Mouse (Mus musculus): ENCODE results near the gene Tlx2.

Gene Tlx2

GRCm38 (mm10) chr6:83092416-83093127 lies 22.5 kb upstream of the Tlx2 start:
- in situ Hi-C loops (cut with MboI), result no loop called here

DNA sequence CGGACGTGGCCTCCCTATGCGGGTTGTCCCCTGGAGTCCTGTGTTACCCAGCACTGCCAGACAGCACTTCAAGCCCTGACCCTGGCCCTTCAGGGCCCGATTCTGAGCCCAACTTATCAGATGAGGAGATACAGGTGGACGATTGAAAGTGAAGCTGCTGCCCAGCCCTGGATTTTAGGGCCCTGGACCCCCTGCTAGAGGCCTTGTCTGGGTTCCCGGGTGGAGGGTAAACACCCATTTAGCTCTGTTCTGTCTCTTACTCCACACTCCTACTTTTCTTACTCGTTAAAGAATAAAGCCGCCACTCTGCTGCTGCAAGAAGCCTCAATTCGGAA lies 17.8 kb upstream of the Tlx2 start:
- in situ Hi-C loops (cut with MboI), result no loop called here

GRCm38 (mm10) chr6:83087205-83087925 lies 17.3 kb upstream of the Tlx2 start:
- in situ Hi-C loops (cut with MboI), result no loop called here

- in situ Hi-C loops (cut with MboI), result no loop called here
Measured at GRCm38 (mm10) chr6:83086121-83087035, 16.3 kb upstream of the Tlx2 start, which contains the start of gene Lbx2. Gene Lbx2, plus strand, starts transcription at chr6:83086367.

DNA sequence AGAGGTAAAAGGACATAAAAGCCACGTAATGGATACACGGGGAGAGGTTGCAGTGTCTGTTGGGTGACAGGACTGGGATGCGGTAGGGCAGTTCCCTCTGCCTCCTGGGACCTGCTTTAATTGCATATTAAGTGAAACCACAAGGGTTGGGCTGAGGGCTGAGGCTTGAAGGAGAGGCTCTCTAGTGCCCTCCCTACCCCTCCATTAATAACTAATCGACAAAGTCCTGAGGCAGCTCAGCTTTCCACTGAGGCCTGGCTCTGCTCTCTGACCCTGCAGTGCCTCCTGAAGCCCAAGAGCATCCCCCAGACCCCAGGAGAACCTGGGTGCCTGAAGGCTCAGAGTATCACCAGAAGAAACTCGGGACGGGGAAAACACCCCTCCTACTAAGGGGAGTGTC lies 14.4 kb upstream of the Tlx2 start:
- in situ Hi-C loops (cut with MboI), result no loop called here

- in situ Hi-C loops (cut with MboI), result no loop called here
Measured at GRCm38 (mm10) chr6:83083497-83083896, 13.4 kb upstream of the Tlx2 start.

DNA sequence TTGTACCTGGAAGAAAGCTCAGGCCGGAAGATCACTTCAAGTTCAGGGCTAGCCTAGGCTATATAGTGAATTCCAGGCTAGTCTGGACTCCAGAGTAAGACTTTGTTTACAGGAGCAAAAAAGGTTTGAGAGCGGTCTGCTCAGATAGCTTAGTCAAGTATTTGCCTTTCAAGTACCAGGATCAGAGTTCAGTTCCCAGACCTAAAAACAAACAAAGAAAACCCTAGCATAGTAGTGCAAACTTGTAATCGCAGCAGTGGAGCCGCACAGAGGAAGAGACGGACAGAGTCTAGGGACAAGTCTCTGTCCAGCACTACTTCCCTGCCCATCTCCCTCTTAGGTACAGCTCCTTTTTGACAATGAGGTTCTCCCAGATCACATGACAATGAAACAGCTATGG lies 10.1 kb upstream of the Tlx2 start:
- in situ Hi-C loops (cut with MboI), result no loop called here

DNA sequence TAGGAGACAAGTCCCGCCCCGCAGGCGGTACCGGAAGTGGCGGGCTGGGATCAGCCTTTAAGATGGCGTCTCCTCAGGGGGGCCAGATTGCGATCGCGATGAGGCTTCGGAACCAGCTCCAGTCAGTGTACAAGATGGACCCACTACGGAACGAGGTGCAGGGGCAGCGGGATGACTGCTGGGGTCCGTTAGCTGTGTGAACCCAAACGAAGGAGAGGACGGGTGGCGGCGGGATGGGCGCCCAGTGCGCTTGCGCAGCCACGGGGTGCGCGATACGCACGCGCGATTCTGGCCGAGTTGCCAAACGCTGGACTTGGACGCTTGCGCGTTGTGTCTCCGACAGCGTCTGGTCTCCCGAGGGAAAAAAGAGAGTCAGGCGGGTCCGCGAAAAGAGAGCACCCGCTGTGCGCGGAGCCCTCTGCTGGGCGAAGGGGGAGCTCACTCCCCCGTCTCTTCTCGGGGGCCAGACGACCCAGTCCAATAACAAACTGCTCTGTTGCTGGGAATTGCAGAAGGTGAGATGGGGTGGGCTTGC lies 8.3 kb upstream of the Tlx2 start:
- in situ Hi-C loops (cut with MboI), result loop anchor here (10.0 kb wide), 1 partner anchor 74 kb away; no protein-coding TSS in a partner anchor

DNA sequence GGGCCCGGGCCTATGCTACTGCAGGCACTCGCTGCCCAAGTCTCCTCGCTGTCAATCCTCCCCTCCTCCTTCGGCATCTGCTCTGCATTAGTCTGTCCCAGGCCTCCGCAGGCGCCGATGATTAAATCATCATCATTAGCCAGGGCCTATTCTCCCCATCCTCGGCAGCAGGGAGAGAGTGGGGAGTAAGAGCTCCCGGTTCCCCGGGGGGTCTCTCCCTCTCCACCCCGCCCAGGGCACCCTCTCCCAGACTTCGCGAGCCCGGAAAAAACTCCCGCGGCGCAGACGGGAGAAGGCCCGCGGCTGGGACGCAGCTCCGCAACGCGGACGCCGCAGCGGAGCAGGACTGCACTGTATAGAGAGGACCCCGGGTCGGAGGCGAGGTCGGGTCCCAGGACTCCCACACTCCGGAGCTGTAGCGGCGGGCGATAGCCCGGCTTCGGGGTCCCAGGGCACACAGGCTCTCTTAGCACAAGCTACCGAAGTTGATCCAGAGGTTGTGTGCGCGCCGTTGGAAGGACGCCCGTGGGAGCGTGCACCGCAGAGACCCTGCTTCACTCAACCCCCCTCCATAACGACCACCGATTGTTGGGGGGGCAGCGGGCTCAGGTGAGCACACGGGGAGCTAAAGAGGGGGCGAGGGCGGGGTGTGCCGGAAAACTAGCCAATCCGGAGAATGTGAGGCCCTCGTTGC lies 7.7 kb upstream of the Tlx2 start, which contains the start of gene Pcgf1:
TSS of gene Pcgf1 (plus strand) at position 240 of the 694 bp plus-strand sequence.
- in situ Hi-C loops (cut with MboI), result loop anchor here (10.0 kb wide), 1 partner anchor 73 kb away; no protein-coding TSS in a partner anchor

- in situ Hi-C loops (cut with MboI), result loop anchor here (10.0 kb wide), 1 partner anchor 70 kb away; no protein-coding TSS in a partner anchor
Measured at GRCm38 (mm10) chr6:83074979-83075378, 4.9 kb upstream of the Tlx2 start.

GRCm38 (mm10) chr6:83071220-83071619 lies 1.1 kb upstream of the Tlx2 start:
- in situ Hi-C loops (cut with MboI), result loop anchor here (10.0 kb wide), 1 partner anchor 66 kb away; no protein-coding TSS in a partner anchor

- in situ Hi-C loops (cut with MboI), result loop anchor here (10.0 kb wide), 1 partner anchor 66 kb away; no protein-coding TSS in a partner anchor
Measured at GRCm38 (mm10) chr6:83070311-83071219, 472 bp upstream of the Tlx2 start.

DNA sequence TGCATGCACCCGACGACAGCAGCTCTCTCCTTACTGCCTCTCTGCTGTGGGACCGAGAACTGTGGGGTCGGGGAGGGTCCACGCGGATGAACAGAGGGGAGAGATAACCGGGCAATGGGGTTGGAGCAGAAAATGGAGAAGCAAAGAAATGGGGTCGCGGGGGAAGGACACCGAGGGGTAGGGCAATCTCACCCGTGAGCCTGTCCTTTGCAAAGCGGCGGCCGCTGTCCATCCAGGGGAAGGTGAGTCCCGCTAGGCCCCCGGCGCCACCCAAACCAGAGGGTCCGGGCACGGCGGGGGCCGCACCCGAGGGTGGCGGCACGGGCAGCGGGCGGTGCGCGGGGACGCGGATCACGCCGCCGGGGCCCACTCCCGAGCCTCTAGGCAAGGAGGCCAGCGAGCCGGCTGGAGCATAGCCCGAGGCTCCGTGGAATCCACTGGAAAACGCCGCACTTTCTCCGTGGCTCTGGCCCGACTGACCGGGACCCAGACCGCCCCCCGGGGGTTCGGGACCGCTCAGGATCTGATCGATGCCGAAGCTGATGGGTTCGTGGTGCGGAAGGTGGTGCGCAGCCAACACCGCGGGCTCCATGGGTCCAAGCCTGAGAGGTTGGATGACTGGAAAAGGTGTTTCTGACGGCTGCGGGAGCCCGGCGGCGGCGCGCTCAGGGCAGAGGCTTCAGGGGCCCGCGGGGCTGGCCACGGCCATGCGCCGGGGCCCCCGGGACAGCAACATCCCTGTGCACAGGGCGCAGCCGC lies 426 bp downstream of the Tlx2 start:
- in situ Hi-C loops (cut with MboI), result loop anchor here (10.0 kb wide), 1 partner anchor 65 kb away; no protein-coding TSS in a partner anchor

DNA sequence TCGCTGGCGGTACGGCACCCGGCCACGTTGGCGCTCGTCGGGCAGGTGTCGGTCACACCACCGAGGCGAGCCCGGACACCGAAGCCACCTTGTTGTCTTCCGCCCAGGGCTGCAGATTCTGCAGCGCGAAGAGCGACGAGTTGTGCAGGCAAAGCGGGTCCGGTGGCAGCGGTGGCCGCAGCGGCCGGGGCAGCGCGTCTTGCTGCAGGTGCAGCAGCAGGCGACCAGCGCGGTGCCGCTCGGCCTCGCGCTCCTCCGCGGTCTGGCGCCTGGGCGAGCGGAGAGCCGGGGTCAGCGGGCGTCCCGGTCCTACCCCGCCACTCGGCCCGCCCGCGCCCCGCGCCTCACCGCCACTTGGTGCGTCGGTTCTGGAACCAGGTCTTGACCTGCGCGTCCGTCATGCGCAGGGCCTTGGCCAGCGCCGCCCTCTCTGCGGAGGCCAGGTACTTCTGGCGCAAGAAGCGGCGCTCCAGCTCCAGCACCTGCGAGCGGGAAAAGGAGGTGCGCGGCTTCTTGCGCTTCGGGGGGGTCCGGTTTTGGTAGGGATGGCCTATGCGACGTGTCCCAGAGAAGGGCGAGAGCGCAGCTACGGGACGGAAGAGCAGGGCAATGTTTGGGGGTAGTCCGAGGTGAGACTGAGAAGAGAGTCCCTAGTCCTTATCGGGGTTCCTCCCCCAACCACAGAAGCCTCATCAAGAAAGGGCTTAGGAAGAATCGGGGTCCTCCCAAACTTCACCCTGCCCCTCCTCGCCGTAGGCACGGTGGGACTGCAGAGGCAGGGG lies 1.2 kb downstream of the Tlx2 start:
- in situ Hi-C loops (cut with MboI), result no loop called here

DNA sequence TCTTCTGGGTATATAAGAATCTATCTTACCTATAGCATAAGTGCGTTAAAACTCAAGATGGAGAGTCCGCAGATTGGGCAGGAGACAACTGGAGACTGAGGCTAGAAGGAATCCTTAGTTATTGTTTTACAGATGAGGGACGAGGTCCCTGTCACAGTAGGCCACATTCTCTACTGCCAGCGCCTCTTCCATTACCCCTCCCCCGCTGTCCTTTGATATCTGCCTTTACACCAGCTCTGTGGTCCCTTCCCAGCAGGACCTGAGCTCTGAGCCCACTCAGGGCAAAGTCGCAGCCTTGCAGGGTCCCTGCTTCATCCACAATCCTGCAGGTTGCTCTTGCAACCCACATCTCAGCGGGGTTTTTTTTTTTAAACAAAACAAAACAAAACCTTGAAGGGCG lies 1.9 kb downstream of the Tlx2 start:
- in situ Hi-C loops (cut with MboI), result no loop called here

GRCm38 (mm10) chr6:83066441-83066840 lies 3.7 kb downstream of the Tlx2 start:
- in situ Hi-C loops (cut with MboI), result no loop called here

DNA sequence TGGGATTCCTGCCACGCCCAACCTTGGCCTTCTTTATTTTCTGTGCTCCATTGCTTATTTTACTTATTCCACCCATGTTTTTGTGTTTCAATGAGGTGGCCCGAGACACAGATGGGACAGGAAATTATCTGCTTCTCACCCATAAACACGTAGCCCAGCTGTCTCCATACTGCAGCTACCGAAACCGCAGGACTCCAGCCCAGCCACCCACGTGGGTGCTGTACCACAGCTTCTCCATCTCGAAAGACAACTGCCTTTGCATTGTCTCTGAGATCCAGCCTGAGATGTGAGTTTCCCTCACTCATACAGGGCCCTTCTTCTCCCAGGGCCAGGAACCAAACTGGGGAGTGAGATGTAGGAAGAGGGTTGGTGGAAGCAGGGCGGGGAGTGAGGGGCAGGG lies 4.1 kb downstream of the Tlx2 start:
- in situ Hi-C loops (cut with MboI), result no loop called here

GRCm38 (mm10) chr6:83058725-83059124 lies 11.4 kb downstream of the Tlx2 start:
- in situ Hi-C loops (cut with MboI), result no loop called here

Measured in mature B cell (primary cell).